12 mouse cellular contexts compared by ENCODE assay signal in genomic region chr1:35095785-35096184, GRCm38 (mm10).
"Had no signal": no experiment of that assay in that cellular context is flagged by ENCODE, and none has a peak within 500 bp of the region (broad histone marks: within the 10 kb centered on the region; RNA-seq: fewer than 3 reads in every experiment).

No protein-coding gene starts in this region.

- H3K4me2 ChIP-seq: kidney, embryonic 15.5 days; limb, embryonic 15.5 days; liver, embryonic 12.5 days; lung, embryonic 14.5 days; neural tube, embryonic 12.5 days had no signal

- H3K9me3 ChIP-seq: kidney, embryonic 15.5 days; limb, embryonic 15.5 days; liver, embryonic 12.5 days; neural tube, embryonic 12.5 days had no signal

- DNase-seq: kidney, postnatal 14 days; lung, embryonic 14.5 days; lung, postnatal 14 days; midbrain, embryonic 14.5 days; right cerebral cortex, adult 18-20 months; right cerebral cortex, postnatal 25 days had no signal

- H3K27me3 ChIP-seq: kidney, embryonic 15.5 days; limb, embryonic 15.5 days; liver, embryonic 12.5 days; neural tube, embryonic 12.5 days had no signal

- H3K27ac ChIP-seq: kidney, embryonic 15.5 days; left cerebral cortex, adult 2 months; limb, embryonic 15.5 days; liver, embryonic 12.5 days; neural tube, embryonic 12.5 days had no signal

- ATAC-seq: liver, embryonic 12.5 days had no signal

- H3K4me3 ChIP-seq: kidney, embryonic 15.5 days; left cerebral cortex, adult 2 months; limb, embryonic 15.5 days; liver, embryonic 12.5 days; myocyte; neural tube, embryonic 12.5 days had no signal

- H3K9ac ChIP-seq: kidney, embryonic 15.5 days; limb, embryonic 15.5 days; liver, embryonic 12.5 days; lung, embryonic 14.5 days; neural tube, embryonic 12.5 days had no signal

- H3K4me1 ChIP-seq: limb, embryonic 15.5 days; liver, embryonic 12.5 days; neural tube, embryonic 12.5 days had no signal

- H3K36me3 ChIP-seq: kidney, embryonic 15.5 days; limb, embryonic 15.5 days; liver, embryonic 12.5 days; neural tube, embryonic 12.5 days had no signal
